Mouse (Mus musculus): Measurements from ENCODE around the gene Ranbp10. TPM values are rescaled to one million over a fixed set of nuclear protein-coding genes. Genes with fewer than 3 reads are reported as not detected.

Gene Ranbp10
- polyA plus RNA-seq, 1 experiment from 2014 or later, result 11.1 TPM

- Histone ChIP-seq H3K4me3 (no peak overlapping the region), H3K27ac (no peak overlapping the region), H3K9me3 (no peaks in the 10 kb centered on the region), H3K36me3 (replicated peaks) (peaks cover 61% of the 10 kb centered on the region), H3K4me1 (no peaks in the 10 kb centered on the region), H3K27me3 (ENCODE audit: poor library complexity, severe bottlenecking) (no peaks in the 10 kb centered on the region)
- WGBS, result 96% methylated on average over 5 of the region's 5 CpGs
- no peak for DNase-seq (ENCODE audit: extremely low spot score, low spot score)
Measured at GRCm38 (mm10) chr8:105768485-105769257, 58.5 kb downstream of the Ranbp10 start.

- 4% methylated on average over 57 of the region's 57 CpGs for WGBS
- Histone ChIP-seq H3K27ac (peak within 1 kb of the TSS; percentile 89), H3K36me3 (replicated peaks) (peaks cover 9% of the 10 kb centered on the region), H3K27me3 (ENCODE audit: poor library complexity, severe bottlenecking) (no peaks in the 10 kb centered on the region), H3K9me3 (no peaks in the 10 kb centered on the region), H3K4me1 (peaks cover 17% of the 10 kb centered on the region), H3K4me3 (peak within 1 kb of the TSS; percentile 87)
- DNase-seq (ENCODE audit: extremely low spot score, low spot score), result peak; percentile 99
Measured at GRCm38 (mm10) chr8:105758277-105759108, 68.7 kb downstream of the Ranbp10 start, which contains the start of gene Gfod2. Gfod2 (minus strand) TSS chr8:105758664.

- DNase-seq (ENCODE audit: extremely low spot score, low spot score), result peak; percentile 20
- H3K4me3 ChIP-seq, result peak overlapping the region; percentile 87
- WGBS, result 2% methylated on average over 12 of the region's 12 CpGs
- peak overlapping the region; percentile 89 for H3K27ac ChIP-seq
- H3K36me3 ChIP-seq (replicated peaks), result peaks cover 9% of the 10 kb centered on the region
- H3K4me1 ChIP-seq, result peaks cover 17% of the 10 kb centered on the region
- no peaks in the 10 kb centered on the region for H3K9me3 ChIP-seq
- no peaks in the 10 kb centered on the region for H3K27me3 ChIP-seq (ENCODE audit: poor library complexity, severe bottlenecking)
Measured at GRCm38 (mm10) chr8:105757796-105758276, 69.3 kb downstream of the Ranbp10 start.

GRCm38 (mm10) chr8:105754688-105755087 lies 72.5 kb downstream of the Ranbp10 start:
- H3K9me3 ChIP-seq, result no peaks in the 10 kb centered on the region
- WGBS, result 95% methylated on average over 2 of the region's 2 CpGs

GRCm38 (mm10) chr8:105753916-105754315 lies 73.2 kb downstream of the Ranbp10 start:
- Histone ChIP-seq H3K4me3 (no peak overlapping the region), H3K4me1 (peaks cover 32% of the 10 kb centered on the region), H3K36me3 (replicated peaks) (peaks cover 9% of the 10 kb centered on the region), H3K27ac (no peak overlapping the region), H3K27me3 (ENCODE audit: poor library complexity, severe bottlenecking) (no peaks in the 10 kb centered on the region), H3K9me3 (no peaks in the 10 kb centered on the region)
- no peak for DNase-seq (ENCODE audit: extremely low spot score, low spot score)
- 84% methylated on average over 2 of the region's 2 CpGs for WGBS

More at GRCm38 (mm10) chr8:105754688-105755087, 72.5 kb downstream of the Ranbp10 start:
- H3K4me3 ChIP-seq, result no peak overlapping the region
- H3K4me1 ChIP-seq, result peaks cover 30% of the 10 kb centered on the region
- no peaks in the 10 kb centered on the region for H3K27me3 ChIP-seq (ENCODE audit: poor library complexity, severe bottlenecking)
- H3K27ac ChIP-seq, result no peak overlapping the region
- DNase-seq (ENCODE audit: extremely low spot score, low spot score), result no peak
- H3K36me3 ChIP-seq (replicated peaks), result peaks cover 9% of the 10 kb centered on the region

- no peak for DNase-seq (ENCODE audit: extremely low spot score, low spot score)
- Histone ChIP-seq H3K36me3 (replicated peaks) (peaks cover 14% of the 10 kb centered on the region), H3K27ac (peak overlapping the region; percentile 60), H3K4me3 (peak overlapping the region; percentile 0; the same call in 1 of the 2 replicates), H3K4me1 (peaks cover 24% of the 10 kb centered on the region), H3K9me3 (no peaks in the 10 kb centered on the region), H3K27me3 (ENCODE audit: poor library complexity, severe bottlenecking) (no peaks in the 10 kb centered on the region)
- WGBS, result 13% methylated on average over 11 of the region's 11 CpGs
Measured at GRCm38 (mm10) chr8:105750606-105751005, 76.5 kb downstream of the Ranbp10 start.

- no peaks in the 10 kb centered on the region for H3K9me3 ChIP-seq
- peaks cover 12% of the 10 kb centered on the region for H3K36me3 ChIP-seq (replicated peaks)
- no peaks in the 10 kb centered on the region for H3K4me1 ChIP-seq
- H3K4me3 ChIP-seq, result no peak overlapping the region
- no peak for DNase-seq (ENCODE audit: extremely low spot score, low spot score)
- no peak overlapping the region for H3K27ac ChIP-seq
- no peaks in the 10 kb centered on the region for H3K27me3 ChIP-seq (ENCODE audit: poor library complexity, severe bottlenecking)
- 92% methylated on average over 4 of the region's 4 CpGs for WGBS
Measured at GRCm38 (mm10) chr8:105743301-105743700, 83.8 kb downstream of the Ranbp10 start.

GRCm38 (mm10) chr8:105739216-105739615 lies 87.9 kb downstream of the Ranbp10 start:
- no peaks in the 10 kb centered on the region for H3K9me3 ChIP-seq
- H3K4me1 ChIP-seq, result no peaks in the 10 kb centered on the region
- H3K27me3 ChIP-seq (ENCODE audit: poor library complexity, severe bottlenecking), result no peaks in the 10 kb centered on the region
- H3K4me3 ChIP-seq, result no peak overlapping the region
- no peak overlapping the region for H3K27ac ChIP-seq
- WGBS, result 92% methylated on average over 5 of the region's 5 CpGs
- H3K36me3 ChIP-seq (replicated peaks), result peaks cover 12% of the 10 kb centered on the region
- DNase-seq (ENCODE audit: extremely low spot score, low spot score), result no peak

GRCm38 (mm10) chr8:105732186-105732585 lies 95.0 kb downstream of the Ranbp10 start:
- peaks cover 12% of the 10 kb centered on the region for H3K36me3 ChIP-seq (replicated peaks)
- H3K4me3 ChIP-seq, result no peak overlapping the region
- no peaks in the 10 kb centered on the region for H3K9me3 ChIP-seq
- H3K4me1 ChIP-seq, result no peaks in the 10 kb centered on the region
- H3K27me3 ChIP-seq (ENCODE audit: poor library complexity, severe bottlenecking), result no peaks in the 10 kb centered on the region
- 95% methylated on average over 5 of the region's 5 CpGs for WGBS
- DNase-seq (ENCODE audit: extremely low spot score, low spot score), result no peak
- H3K27ac ChIP-seq, result no peak overlapping the region

GRCm38 (mm10) chr8:105727397-105728124 lies 99.6 kb downstream of the Ranbp10 start:
- H3K4me1 ChIP-seq, result no peaks in the 10 kb centered on the region
- 84% methylated on average over 18 of the region's 18 CpGs for WGBS
- H3K27me3 ChIP-seq (ENCODE audit: poor library complexity, severe bottlenecking), result no peaks in the 10 kb centered on the region
- no peak overlapping the region for H3K4me3 ChIP-seq
- H3K9me3 ChIP-seq, result no peaks in the 10 kb centered on the region
- H3K36me3 ChIP-seq (replicated peaks), result peaks cover 48% of the 10 kb centered on the region
- no peak for DNase-seq (ENCODE audit: extremely low spot score, low spot score)
- peak overlapping the region; percentile 22; the same call in 1 of the 2 replicates for H3K27ac ChIP-seq

- H3K9me3 ChIP-seq, result no peaks in the 10 kb centered on the region
- H3K27ac ChIP-seq, result no peak overlapping the region
- H3K4me1 ChIP-seq, result no peaks in the 10 kb centered on the region
- 90% methylated on average over 5 of the region's 5 CpGs for WGBS
- H3K4me3 ChIP-seq, result no peak overlapping the region
- peaks cover 57% of the 10 kb centered on the region for H3K36me3 ChIP-seq (replicated peaks)
- DNase-seq (ENCODE audit: extremely low spot score, low spot score), result no peak
- H3K27me3 ChIP-seq (ENCODE audit: poor library complexity, severe bottlenecking), result no peaks in the 10 kb centered on the region
Measured at GRCm38 (mm10) chr8:105725726-105726125, 101.4 kb downstream of the Ranbp10 start.

GRCm38 (mm10) chr8:105722861-105723260 lies 104.3 kb downstream of the Ranbp10 start:
- Histone ChIP-seq H3K27ac (no peak overlapping the region), H3K36me3 (replicated peaks) (peaks cover 55% of the 10 kb centered on the region), H3K4me3 (no peak overlapping the region), H3K27me3 (ENCODE audit: poor library complexity, severe bottlenecking) (no peaks in the 10 kb centered on the region), H3K4me1 (no peaks in the 10 kb centered on the region), H3K9me3 (no peaks in the 10 kb centered on the region)
- DNase-seq (ENCODE audit: extremely low spot score, low spot score), result no peak
- 93% methylated on average over 9 of the region's 9 CpGs for WGBS

Measured in forebrain, embryonic 10.5 days (tissue).